Mouse (Mus musculus) ovary, postnatal 10 days (tissue): ENCODE data around the gene Pld1.

Experiments
- DNase-seq: peaks from one replicate; pipeline ENCODE4 v3.0.0; 2022; ENCODE audit warnings: low spot score

Gene Pld1

DNA sequence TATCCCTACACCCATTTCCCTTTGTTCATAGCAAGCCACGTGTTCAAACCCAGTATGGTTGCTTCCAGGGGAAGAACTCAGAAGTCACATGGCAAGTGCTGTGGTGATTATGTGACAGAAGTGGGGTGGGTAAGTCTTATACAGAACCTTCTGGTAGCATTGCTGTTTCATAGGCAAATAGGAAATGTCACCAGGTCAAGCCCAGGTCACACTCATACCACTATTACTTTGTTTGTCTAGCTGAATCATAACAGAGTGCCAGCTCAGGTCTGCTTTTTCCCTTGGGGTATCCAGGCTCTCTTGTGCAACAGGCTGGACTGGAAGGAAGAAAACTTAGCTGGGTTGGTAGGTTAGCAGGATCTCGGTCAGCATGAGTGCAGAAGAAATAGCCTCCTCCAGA, 219.5 kb downstream of the Pld1 start:
- no peak for DNase-seq

DNA sequence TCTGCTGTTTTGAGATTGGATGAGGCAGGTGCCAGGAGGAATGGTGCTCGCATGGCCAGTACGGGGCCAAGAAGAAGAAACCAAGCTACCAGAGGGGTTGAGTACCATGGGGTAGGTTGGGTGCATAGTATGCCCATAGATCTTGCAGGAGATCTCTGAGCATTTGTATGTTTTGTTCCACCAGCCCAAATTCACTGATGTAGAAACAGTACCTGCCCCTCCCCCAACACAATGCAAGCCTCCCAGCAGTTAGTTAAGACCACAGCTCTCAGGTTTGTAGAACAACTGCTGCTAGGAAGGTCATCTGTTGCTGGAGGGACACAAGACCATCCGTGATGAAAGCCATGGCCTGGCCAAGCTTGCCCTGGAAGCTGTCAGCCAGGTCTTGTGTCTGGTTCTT, 220.4 kb downstream of the Pld1 start:
- no peak for DNase-seq

DNA sequence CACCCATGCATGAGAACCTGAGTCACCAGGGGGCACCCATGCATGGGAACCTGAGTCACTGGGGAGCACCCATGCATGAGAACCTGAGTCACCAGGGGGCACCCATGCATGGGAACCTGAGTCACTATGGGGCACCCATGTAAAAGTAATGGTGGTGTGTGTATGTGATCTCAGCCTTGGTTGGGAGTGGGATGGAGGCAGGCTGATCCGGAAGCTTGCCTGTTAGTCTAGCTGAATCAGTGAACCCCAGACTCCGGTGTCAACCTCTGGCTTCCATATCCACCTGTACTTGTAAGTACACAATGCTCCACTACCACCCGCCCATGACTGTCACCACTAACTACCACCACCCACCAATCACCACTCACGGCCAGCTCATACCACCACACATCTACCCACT, 223.9 kb downstream of the Pld1 start:
- no peak for DNase-seq

GRCm38 (mm10) chr3:28164678-28165077, 226.2 kb downstream of the Pld1 start:
- no peak for DNase-seq

DNA sequence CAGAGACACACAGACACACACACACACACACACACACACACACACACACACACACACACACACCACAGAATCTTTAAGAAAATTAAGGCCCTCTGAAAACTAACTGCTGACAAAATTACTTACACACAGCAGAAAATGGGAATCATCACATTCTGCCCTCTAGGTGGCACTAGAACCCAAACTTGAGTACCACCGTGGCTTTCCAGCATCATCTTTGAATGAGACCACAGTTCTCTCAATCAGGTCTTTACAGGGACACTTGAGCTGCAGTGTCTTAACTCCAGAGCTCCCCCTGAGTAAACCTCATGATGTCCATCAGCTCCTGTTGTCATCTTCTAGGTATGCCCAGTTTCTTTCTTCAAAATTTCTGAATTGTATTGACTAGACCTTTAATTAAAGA, 227.1 kb downstream of the Pld1 start:
- DNase-seq = no peak

DNA sequence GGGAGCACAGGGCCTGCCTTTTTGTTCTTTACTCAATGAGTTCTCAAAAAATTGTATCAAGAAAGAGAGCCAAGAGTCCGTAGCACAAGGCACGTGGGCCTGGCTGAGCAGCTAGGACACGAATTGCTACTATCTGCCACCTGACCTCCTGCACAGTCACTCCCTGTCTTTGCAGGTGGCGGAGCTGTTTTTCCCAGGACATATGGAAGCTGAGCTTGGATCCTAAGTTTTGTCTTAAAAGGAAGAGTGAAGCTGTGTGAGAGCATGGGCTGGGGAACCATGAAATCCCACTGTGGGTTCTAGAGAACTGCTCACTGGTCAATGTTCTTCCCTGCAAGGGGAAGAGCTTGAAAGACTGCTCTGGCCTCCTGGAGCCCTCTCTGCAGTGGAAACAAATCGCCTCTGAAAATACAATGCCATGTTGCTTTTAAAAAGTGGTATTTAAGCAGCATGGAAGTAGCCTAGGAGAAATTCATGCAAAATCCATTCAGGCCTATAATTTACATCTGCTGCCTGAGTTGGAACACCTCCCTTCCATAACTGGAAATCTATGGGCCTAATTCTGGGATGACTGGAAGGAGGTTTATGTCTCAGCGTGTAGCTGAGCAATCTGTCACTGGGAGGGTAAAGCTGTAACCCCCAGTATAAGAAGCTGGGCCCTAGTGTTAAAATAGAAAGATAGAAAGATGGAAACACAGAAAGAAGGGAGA, 229.5 kb downstream of the Pld1 start:
- no peak for DNase-seq

- no peak for DNase-seq
These were observed 232.6 kb downstream of the Pld1 start for GRCm38 (mm10) chr3:28170911-28171618.

DNA sequence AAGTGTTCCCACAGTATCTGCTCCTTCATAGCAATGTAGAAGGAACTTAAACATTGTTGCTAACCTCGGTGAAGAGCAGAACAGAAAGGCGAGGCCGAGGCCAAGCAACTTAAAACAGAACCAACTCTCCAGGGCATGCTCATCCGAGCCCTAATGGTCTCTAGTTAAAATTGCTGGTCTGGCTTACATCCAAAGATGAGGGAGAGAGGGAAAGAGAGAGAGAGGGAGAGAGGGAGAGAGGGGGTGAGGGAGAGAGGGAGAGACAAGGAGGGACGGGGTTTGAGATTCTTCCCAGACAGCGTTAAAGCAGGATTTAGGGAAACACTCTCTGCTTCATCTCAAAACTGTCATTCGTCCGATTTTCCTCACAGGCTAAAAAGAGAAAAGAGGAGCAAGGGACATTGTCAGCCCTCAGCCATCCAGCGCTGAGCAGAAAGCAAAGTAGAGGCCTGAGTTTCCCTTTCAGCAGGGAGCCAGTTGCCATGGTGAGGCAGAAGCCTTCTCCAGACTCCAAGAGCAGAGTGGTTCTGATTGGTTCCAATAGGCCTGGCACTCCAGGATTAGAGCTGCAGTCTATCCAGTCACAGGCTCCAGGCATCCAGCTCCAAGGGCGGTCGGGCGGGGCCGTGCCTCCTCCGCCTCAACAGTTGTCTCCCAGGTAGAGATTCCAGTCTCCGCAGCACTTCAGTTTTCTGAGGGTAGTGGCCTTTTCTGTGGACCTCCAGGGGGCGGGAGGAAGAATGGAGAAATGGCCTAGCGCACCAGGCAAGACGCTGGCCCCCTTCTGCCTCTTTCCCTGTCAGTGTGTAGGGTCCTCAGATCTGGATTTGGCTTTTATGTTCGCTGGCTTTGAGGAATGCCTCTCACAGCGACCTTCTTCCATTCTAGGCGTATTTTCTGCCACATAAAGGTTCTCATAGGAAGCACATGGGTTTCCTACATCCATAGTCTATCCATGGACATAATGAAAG, 237.8 kb downstream of the Pld1 start:
- DNase-seq = no peak

DNA sequence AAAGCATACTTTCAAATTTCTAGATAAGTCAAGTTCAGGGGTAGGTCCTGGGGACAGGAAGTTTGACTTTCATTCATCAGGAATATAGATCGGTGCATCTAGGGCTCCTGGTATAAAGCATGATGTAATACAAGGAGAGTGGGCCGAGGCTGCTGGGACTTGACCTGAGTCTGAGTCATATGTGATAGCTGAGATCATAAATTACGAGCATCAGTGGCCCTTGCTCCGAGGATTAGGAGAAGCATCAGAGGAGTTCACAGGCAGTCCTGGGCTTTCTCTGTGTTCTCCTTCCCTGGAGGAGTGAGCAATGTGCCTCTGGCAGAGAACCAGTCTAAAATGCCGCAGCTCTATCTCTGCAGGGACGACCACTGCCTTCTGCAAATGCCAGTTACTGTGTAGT, 239.8 kb downstream of the Pld1 start:
- no peak for DNase-seq
